In genomic region chr13:41683356-41684012, GRCm38 (mm10) we compare ENCODE assay signal across 25 mouse cellular contexts.
A peak's percentile ranks its signal among the peaks of the same experiment; 100 is the strongest.
DNase-seq lines count a peak whose midpoint lies in the region; ATAC-seq and TF ChIP-seq lines count a peak whose summit lies in the region.
"Had no signal": no experiment of that assay in that cellular context is flagged by ENCODE, and none has a peak within 500 bp of the region (broad histone marks: within the 10 kb centered on the region; RNA-seq: fewer than 3 reads in every experiment).

No protein-coding gene starts in this region.

- no peaks in the 10 kb centered on the region for H3K4me1 ChIP-seq in forebrain, postnatal 0 days (ENCODE audit: insufficient read depth)
- no peaks in the 10 kb centered on the region for H3K4me1 ChIP-seq in forebrain, embryonic 11.5 days (replicated peaks; ENCODE audit: control insufficient read depth, insufficient read depth, low read length)
- no peaks in the 10 kb centered on the region for H3K4me1 ChIP-seq in kidney, postnatal 0 days (replicated peaks; ENCODE audit: insufficient read depth, low read length)
- no peaks in the 10 kb centered on the region for H3K4me1 ChIP-seq in midbrain, embryonic 11.5 days (ENCODE audit: control insufficient read depth, insufficient read depth, low read length)
- no peaks in the 10 kb centered on the region for H3K4me1 ChIP-seq in midbrain, embryonic 16.5 days (ENCODE audit: control insufficient read depth, insufficient read depth, low read length)
- H3K4me1 ChIP-seq in stomach, postnatal 0 days (replicated peaks; ENCODE audit: control insufficient read depth, insufficient read depth) = no peaks in the 10 kb centered on the region
- H3K4me1 ChIP-seq: hindbrain, embryonic 10.5 days; liver, embryonic 15.5 days; midbrain, embryonic 10.5 days; neural tube, embryonic 13.5 days had no signal

- no peaks in the 10 kb centered on the region for H3K9me3 ChIP-seq in forebrain, postnatal 0 days (ENCODE audit: low read length)
- no peaks in the 10 kb centered on the region for H3K9me3 ChIP-seq in forebrain, embryonic 11.5 days (ENCODE audit: control insufficient read depth, low read length)
- no peaks in the 10 kb centered on the region for H3K9me3 ChIP-seq in kidney, postnatal 0 days (replicated peaks; ENCODE audit: low read length)
- no peaks in the 10 kb centered on the region for H3K9me3 ChIP-seq in midbrain, embryonic 11.5 days (ENCODE audit: control insufficient read depth, low read length)
- H3K9me3 ChIP-seq in midbrain, embryonic 16.5 days (replicated peaks; ENCODE audit: control insufficient read depth, low read length, poor library complexity, severe bottlenecking) = no peaks in the 10 kb centered on the region
- no peaks in the 10 kb centered on the region for H3K9me3 ChIP-seq in stomach, postnatal 0 days (ENCODE audit: control insufficient read depth, low read length)
- H3K9me3 ChIP-seq: hindbrain, embryonic 10.5 days; limb, embryonic 12.5 days; liver, embryonic 15.5 days; midbrain, embryonic 10.5 days; neural tube, embryonic 13.5 days had no signal

- no peaks in the 10 kb centered on the region for H3K36me3 ChIP-seq in forebrain, postnatal 0 days (ENCODE audit: insufficient read depth)
- no peaks in the 10 kb centered on the region for H3K36me3 ChIP-seq in forebrain, embryonic 11.5 days (ENCODE audit: control insufficient read depth, insufficient read depth, low read length)
- no peaks in the 10 kb centered on the region for H3K36me3 ChIP-seq in kidney, postnatal 0 days (ENCODE audit: insufficient read depth, low read length)
- H3K36me3 ChIP-seq in midbrain, embryonic 11.5 days (ENCODE audit: control insufficient read depth, insufficient read depth, low read length) = no peaks in the 10 kb centered on the region
- no peaks in the 10 kb centered on the region for H3K36me3 ChIP-seq in midbrain, embryonic 16.5 days (ENCODE audit: control insufficient read depth, insufficient read depth, low read length)
- no peaks in the 10 kb centered on the region for H3K36me3 ChIP-seq in stomach, postnatal 0 days (ENCODE audit: control insufficient read depth, insufficient read depth, low read length)
- H3K36me3 ChIP-seq: hindbrain, embryonic 10.5 days; limb, embryonic 12.5 days; liver, embryonic 15.5 days; midbrain, embryonic 10.5 days; neural tube, embryonic 13.5 days had no signal

- ATAC-seq in forebrain, postnatal 0 days = no peak
- ATAC-seq in forebrain, embryonic 11.5 days (replicated peaks; ENCODE audit: low FRiP score) = no peak
- ATAC-seq in kidney, postnatal 0 days (replicated peaks; ENCODE audit: low FRiP score, low read depth) = no peak
- no peak for ATAC-seq in midbrain, embryonic 11.5 days (ENCODE audit: low FRiP score)
- ATAC-seq in midbrain, embryonic 16.5 days = no peak
- ATAC-seq in stomach, postnatal 0 days (ENCODE audit: low FRiP score, low TSS enrichment) = no peak
- no peak for ATAC-seq in cerebellum, adult (ENCODE audit: insufficient number of reproducible peaks, low FRiP score, low TSS enrichment)
- ATAC-seq: forebrain, embryonic 16.5 days; hindbrain, postnatal 0 days had no signal

- peak; percentile 35; the same call in 1 of the 2 replicates for TF ChIP-seq CTCF in forebrain, postnatal 0 days (IDR thresholded peaks at IDR 0.05; ENCODE audit: low read depth)
- TF ChIP-seq CTCF in kidney, postnatal 0 days (IDR thresholded peaks at IDR 0.05; ENCODE audit: low read depth) = peak; percentile 57; the same call in 1 of the 2 replicates
- TF ChIP-seq CTCF in stomach, postnatal 0 days (IDR thresholded peaks at IDR 0.05; ENCODE audit: low read depth) = peak; percentile 61

- TF ChIP-seq EP300 in stomach, postnatal 0 days (optimal IDR thresholded peaks at IDR 0.05) = no peak

- H3K4me3 ChIP-seq in forebrain, postnatal 0 days (ENCODE audit: low read depth, low read length) = no peak overlapping the region
- H3K4me3 ChIP-seq in forebrain, embryonic 11.5 days (ENCODE audit: low read depth, low read length) = no peak overlapping the region
- no peak overlapping the region for H3K4me3 ChIP-seq in kidney, postnatal 0 days (replicated peaks; ENCODE audit: low read depth, low read length)
- H3K4me3 ChIP-seq in midbrain, embryonic 11.5 days (ENCODE audit: low read depth, low read length) = no peak overlapping the region
- H3K4me3 ChIP-seq in midbrain, embryonic 16.5 days (ENCODE audit: low read depth, low read length) = no peak overlapping the region
- no peak overlapping the region for H3K4me3 ChIP-seq in stomach, postnatal 0 days (ENCODE audit: low read depth, low read length)
- H3K4me3 ChIP-seq: hindbrain, embryonic 10.5 days; limb, embryonic 12.5 days; liver, embryonic 15.5 days; midbrain, embryonic 10.5 days; neural tube, embryonic 13.5 days had no signal

- 85% methylated on average over 11 of the region's 11 CpGs for WGBS in forebrain, postnatal 0 days
- 82% methylated on average over 11 of the region's 11 CpGs for WGBS in forebrain, embryonic 11.5 days
- WGBS in kidney, postnatal 0 days = 85% methylated on average over 11 of the region's 11 CpGs
- WGBS in midbrain, embryonic 11.5 days = 85% methylated on average over 11 of the region's 11 CpGs
- WGBS in midbrain, embryonic 16.5 days = 86% methylated on average over 11 of the region's 11 CpGs
- WGBS in stomach, postnatal 0 days = 89% methylated on average over 11 of the region's 11 CpGs

- no peak for DNase-seq in forebrain, postnatal 0 days
- no peak for DNase-seq in forebrain, embryonic 11.5 days (ENCODE audit: low spot score)
- DNase-seq in kidney, postnatal 0 days (ENCODE audit: low spot score) = peak; percentile 61
- no peak for DNase-seq in kidney, postnatal 4 days
- DNase-seq in midbrain, embryonic 11.5 days (ENCODE audit: low spot score, missing footprints) = peak; percentile 76
- no peak for DNase-seq in stomach, postnatal 0 days (ENCODE audit: low spot score)
- DNase-seq: adrenal gland, adult 8-10 months; cerebellum, adult 11 months; cerebellum, postnatal 10 days; embryo, embryonic 11 days; kidney, adult 18-20 months; kidney, postnatal 25 days; lung, postnatal 4 days; spleen, adult 18-20 months; thymus, adult 18-20 months; thymus, postnatal 4 days had no signal

- H3K4me2 ChIP-seq in forebrain, postnatal 0 days (ENCODE audit: low read depth) = no peak overlapping the region
- no peak overlapping the region for H3K4me2 ChIP-seq in forebrain, embryonic 11.5 days (ENCODE audit: low read depth, low read length, severe bottlenecking)
- no peak overlapping the region for H3K4me2 ChIP-seq in kidney, postnatal 0 days (ENCODE audit: low read length)
- H3K4me2 ChIP-seq in midbrain, embryonic 11.5 days = no peak overlapping the region
- H3K4me2 ChIP-seq in midbrain, embryonic 16.5 days (ENCODE audit: low read length) = no peak overlapping the region
- no peak overlapping the region for H3K4me2 ChIP-seq in stomach, postnatal 0 days (replicated peaks; ENCODE audit: low read depth)
- H3K4me2 ChIP-seq: limb, embryonic 12.5 days; liver, embryonic 15.5 days; neural tube, embryonic 13.5 days had no signal

- H3K9ac ChIP-seq in forebrain, postnatal 0 days = no peak overlapping the region
- no peak overlapping the region for H3K9ac ChIP-seq in forebrain, embryonic 11.5 days (ENCODE audit: low read length)
- H3K9ac ChIP-seq in kidney, postnatal 0 days (ENCODE audit: low read depth, low read length) = no peak overlapping the region
- H3K9ac ChIP-seq in midbrain, embryonic 11.5 days (ENCODE audit: low read length) = no peak overlapping the region
- H3K9ac ChIP-seq in midbrain, embryonic 16.5 days (ENCODE audit: low read depth, low read length) = no peak overlapping the region
- no peak overlapping the region for H3K9ac ChIP-seq in stomach, postnatal 0 days (ENCODE audit: low read length)
- H3K9ac ChIP-seq: limb, embryonic 12.5 days; liver, embryonic 15.5 days; neural tube, embryonic 13.5 days had no signal

- H3K27me3 ChIP-seq in forebrain, postnatal 0 days (ENCODE audit: insufficient read depth, low read length) = no peaks in the 10 kb centered on the region
- no peaks in the 10 kb centered on the region for H3K27me3 ChIP-seq in forebrain, embryonic 11.5 days (ENCODE audit: control insufficient read depth, insufficient read depth, low read length)
- no peaks in the 10 kb centered on the region for H3K27me3 ChIP-seq in kidney, postnatal 0 days (ENCODE audit: insufficient read depth, low read length)
- H3K27me3 ChIP-seq in midbrain, embryonic 11.5 days (ENCODE audit: control insufficient read depth, insufficient read depth, low read length) = no peaks in the 10 kb centered on the region
- H3K27me3 ChIP-seq in midbrain, embryonic 16.5 days (ENCODE audit: control insufficient read depth, insufficient read depth, low read depth, low read length) = no peaks in the 10 kb centered on the region
- H3K27me3 ChIP-seq in stomach, postnatal 0 days (ENCODE audit: control insufficient read depth, insufficient read depth, low read length) = no peaks in the 10 kb centered on the region
- H3K27me3 ChIP-seq: limb, embryonic 12.5 days; liver, embryonic 15.5 days; neural tube, embryonic 13.5 days had no signal

- no peak overlapping the region for H3K27ac ChIP-seq in forebrain, postnatal 0 days (ENCODE audit: low read depth, low read length)
- no peak overlapping the region for H3K27ac ChIP-seq in forebrain, embryonic 11.5 days (ENCODE audit: low read depth, low read length)
- no peak overlapping the region for H3K27ac ChIP-seq in kidney, postnatal 0 days
- no peak overlapping the region for H3K27ac ChIP-seq in midbrain, embryonic 11.5 days (ENCODE audit: low read depth, low read length)
- H3K27ac ChIP-seq in midbrain, embryonic 16.5 days (ENCODE audit: low read length) = no peak overlapping the region
- H3K27ac ChIP-seq in stomach, postnatal 0 days (replicated peaks) = no peak overlapping the region
- H3K27ac ChIP-seq: hindbrain, embryonic 10.5 days; hindbrain, postnatal 0 days; limb, embryonic 12.5 days; liver, embryonic 15.5 days; midbrain, embryonic 10.5 days; neural tube, embryonic 13.5 days had no signal

Comparison
In these comparisons a context has a peak if more than half of its experiments do, and no peak if none do; other contexts are left out.
1. DNase-seq: peak in kidney, postnatal 0 days (single experiment) and midbrain, embryonic 11.5 days (single experiment); none in forebrain, postnatal 0 days (single experiment), forebrain, embryonic 11.5 days (single experiment), kidney, postnatal 4 days (0 of 2) and stomach, postnatal 0 days (single experiment).
2. Peak in every context shown above with its lines, with median percentiles within 50 percentile points of each other: CTCF ChIP-seq.